Mouse (Mus musculus): ENCODE measurements around the gene Plcd3. TPM values are rescaled to one million over a fixed set of nuclear protein-coding genes. Genes with fewer than 3 reads are reported as not detected.

Plcd3 gene
- total and polyA plus RNA-seq, 2 experiments from 2014 or later, result 16.3 to 38.9 TPM

DNA sequence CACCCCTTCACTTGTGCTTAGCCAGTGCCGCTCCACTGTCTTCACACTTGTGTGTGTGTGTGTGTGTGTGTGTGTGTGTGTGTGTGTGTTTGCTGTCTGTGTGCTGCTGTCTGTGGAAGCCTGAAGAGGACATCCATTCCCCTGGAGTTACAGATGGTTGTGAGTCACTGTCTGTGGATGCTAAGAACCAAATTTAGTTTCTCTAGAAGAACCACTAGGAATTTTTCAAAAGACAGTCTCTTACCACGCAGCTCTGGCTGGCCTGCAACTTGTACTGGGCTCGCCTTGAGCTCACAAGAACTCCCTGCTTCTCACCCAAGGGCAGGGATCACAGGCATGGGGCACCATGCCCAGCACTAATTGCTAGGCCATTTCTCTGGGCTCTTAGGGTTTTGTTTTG is 68.4 kb downstream of the Plcd3 start:
- H3K4me2 ChIP-seq (ENCODE audit: low read depth, low read length), result no peak overlapping the region
- 0 out of 2 replicates have a peak, but pooled peaks cover 13% of the 10 kb centered on the region for H3K36me3 ChIP-seq (replicated peaks; ENCODE audit: control insufficient read depth, insufficient read depth, low read length)
- no peak overlapping the region for H3K9ac ChIP-seq (replicated peaks; ENCODE audit: low read depth, low read length)
- H3K4me3 ChIP-seq (ENCODE audit: low read depth, low read length), result no peak overlapping the region
- H3K27me3 ChIP-seq (ENCODE audit: control insufficient read depth, insufficient read depth, low read length), result no peaks in the 10 kb centered on the region
- ATAC-seq (ENCODE audit: insufficient read depth, low read depth), result no peak
- no peak for TF ChIP-seq EP300 (IDR thresholded peaks at IDR 0.05; ENCODE audit: low read depth)
- TF ChIP-seq CTCF (IDR thresholded peaks at IDR 0.05; ENCODE audit: low read depth), result no peak
- H3K4me1 ChIP-seq (ENCODE audit: control insufficient read depth, insufficient read depth), result peaks cover 8% of the 10 kb centered on the region
- WGBS, result 74% methylated on average over 3 of the region's 3 CpGs
- no peaks in the 10 kb centered on the region for H3K9me3 ChIP-seq (replicated peaks; ENCODE audit: control insufficient read depth, low read length)
- no peak for DNase-seq (ENCODE audit: low spot score)
- no peak overlapping the region for H3K27ac ChIP-seq (ENCODE audit: low read depth)

DNA sequence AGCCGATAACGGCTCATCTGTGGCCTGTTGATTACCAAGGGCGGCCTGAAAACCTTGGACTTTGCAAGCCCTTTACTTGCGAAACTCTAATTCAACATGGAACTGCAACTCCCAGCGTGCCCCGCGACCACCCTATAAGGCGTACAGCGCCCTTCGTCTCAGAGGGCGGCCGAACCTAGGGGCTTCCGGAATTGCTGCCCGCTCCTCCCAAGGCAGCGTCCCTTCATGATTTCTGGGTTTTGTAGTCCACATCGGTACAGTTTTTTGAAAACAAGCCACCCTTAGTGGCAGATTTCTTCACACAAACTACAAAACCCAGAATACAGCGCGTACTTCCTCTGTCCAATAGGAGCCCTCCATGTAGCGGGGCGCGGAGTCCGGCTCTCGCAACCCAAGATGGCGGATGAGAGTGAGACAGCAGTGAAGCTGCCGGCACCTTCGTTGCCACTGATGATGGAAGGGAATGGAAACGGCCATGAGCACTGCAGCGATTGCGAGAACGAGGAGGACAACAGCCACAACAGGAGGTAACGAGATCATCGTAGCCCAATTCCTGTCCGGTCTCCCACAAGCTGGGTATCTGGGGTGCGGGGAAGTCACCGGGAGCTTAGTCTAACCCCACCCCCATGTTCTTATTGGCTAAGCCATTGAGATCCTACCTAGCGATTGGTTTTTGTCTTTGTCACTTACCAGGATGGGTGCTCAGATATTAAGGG is 73.1 kb downstream of the Plcd3 start, which contains the start of the genes Nmt1 and Dcakd:
TSS of gene Nmt1 (plus strand) at position 15 of the 716 bp plus-strand sequence.
TSS of gene Dcakd (minus strand) at position 158 of the 716 bp plus-strand sequence.
- ATAC-seq (ENCODE audit: insufficient read depth, low read depth) (peak; percentile 98), DNase-seq (ENCODE audit: low spot score) (peak; percentile 99)
- Histone ChIP-seq H3K4me2 (ENCODE audit: low read depth, low read length) (peak within 1 kb of the TSS; percentile 88), H3K27me3 (ENCODE audit: control insufficient read depth, insufficient read depth, low read length) (no peaks in the 10 kb centered on the region), H3K4me1 (ENCODE audit: control insufficient read depth, insufficient read depth) (peaks cover 20% of the 10 kb centered on the region), H3K9ac (replicated peaks; ENCODE audit: low read depth, low read length) (peak within 1 kb of the TSS; percentile 78), H3K36me3 (replicated peaks; ENCODE audit: control insufficient read depth, insufficient read depth, low read length) (peaks cover 12% of the 10 kb centered on the region), H3K9me3 (replicated peaks; ENCODE audit: control insufficient read depth, low read length) (no peaks in the 10 kb centered on the region), H3K4me3 (ENCODE audit: low read depth, low read length) (peak within 1 kb of the TSS; percentile 88), H3K27ac (ENCODE audit: low read depth) (peak within 1 kb of the TSS; percentile 89)
- WGBS, result 0% methylated on average over 36 of the region's 36 CpGs
- TF ChIP-seq EP300 (IDR thresholded peaks at IDR 0.05; ENCODE audit: low read depth) (peak; percentile 87), CTCF (IDR thresholded peaks at IDR 0.05; ENCODE audit: low read depth) (no peak)

GRCm38 (mm10) chr11:103027570-103028175 is 73.8 kb downstream of the Plcd3 start:
- Histone ChIP-seq H3K27me3 (ENCODE audit: control insufficient read depth, insufficient read depth, low read length) (no peaks in the 10 kb centered on the region), H3K9ac (replicated peaks; ENCODE audit: low read depth, low read length) (peak overlapping the region; percentile 78), H3K4me2 (ENCODE audit: low read depth, low read length) (peak overlapping the region; percentile 88), H3K9me3 (replicated peaks; ENCODE audit: control insufficient read depth, low read length) (no peaks in the 10 kb centered on the region), H3K27ac (ENCODE audit: low read depth) (peak overlapping the region; percentile 89), H3K36me3 (replicated peaks; ENCODE audit: control insufficient read depth, insufficient read depth, low read length) (peaks cover 12% of the 10 kb centered on the region), H3K4me3 (ENCODE audit: low read depth, low read length) (peak overlapping the region; percentile 88), H3K4me1 (ENCODE audit: control insufficient read depth, insufficient read depth) (peaks cover 20% of the 10 kb centered on the region)
- ATAC-seq (ENCODE audit: insufficient read depth, low read depth), result no peak; the same call in 1 of the 2 replicates
- DNase-seq (ENCODE audit: low spot score), result no peak
- WGBS, result 13% methylated on average over 8 of the region's 8 CpGs
- TF ChIP-seq CTCF (IDR thresholded peaks at IDR 0.05; ENCODE audit: low read depth), result no peak

DNA sequence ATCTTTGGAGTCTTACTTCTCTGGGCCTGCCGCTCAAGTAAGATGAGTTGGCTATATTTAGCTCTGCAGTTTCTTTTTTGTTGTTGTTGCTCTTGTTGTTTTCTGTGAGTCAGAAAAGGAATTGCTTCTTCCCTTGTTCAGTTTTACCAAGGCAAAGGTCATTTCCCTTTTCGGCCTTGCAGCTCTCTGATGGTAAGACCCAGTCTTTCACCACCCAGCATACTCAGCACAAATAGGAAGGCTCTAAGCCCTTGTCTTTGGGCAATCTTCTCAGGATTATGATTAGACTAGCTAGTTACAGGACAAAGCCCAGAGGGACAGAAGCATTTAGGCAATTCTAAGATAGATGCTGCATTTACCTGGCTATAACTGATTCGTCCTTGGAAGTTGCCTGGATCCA is 74.6 kb downstream of the Plcd3 start:
- no peak for DNase-seq (ENCODE audit: low spot score)
- Histone ChIP-seq H3K27me3 (ENCODE audit: control insufficient read depth, insufficient read depth, low read length) (no peaks in the 10 kb centered on the region), H3K4me2 (ENCODE audit: low read depth, low read length) (no peak overlapping the region), H3K4me1 (ENCODE audit: control insufficient read depth, insufficient read depth) (peaks cover 20% of the 10 kb centered on the region), H3K4me3 (ENCODE audit: low read depth, low read length) (no peak overlapping the region), H3K9ac (replicated peaks; ENCODE audit: low read depth, low read length) (no peak overlapping the region), H3K36me3 (replicated peaks; ENCODE audit: control insufficient read depth, insufficient read depth, low read length) (peaks cover 12% of the 10 kb centered on the region), H3K27ac (ENCODE audit: low read depth) (peak overlapping the region; percentile 89; the same call in 1 of the 2 replicates), H3K9me3 (replicated peaks; ENCODE audit: control insufficient read depth, low read length) (no peaks in the 10 kb centered on the region)
- TF ChIP-seq CTCF (IDR thresholded peaks at IDR 0.05; ENCODE audit: low read depth) (no peak), EP300 (IDR thresholded peaks at IDR 0.05; ENCODE audit: low read depth) (no peak)
- ATAC-seq (ENCODE audit: insufficient read depth, low read depth), result no peak
- 66% methylated on average over 3 of the region's 3 CpGs for WGBS

GRCm38 (mm10) chr11:103023974-103024373 is 77.5 kb downstream of the Plcd3 start:
- peaks cover 12% of the 10 kb centered on the region for H3K36me3 ChIP-seq (replicated peaks; ENCODE audit: control insufficient read depth, insufficient read depth, low read length)

More at GRCm38 (mm10) chr11:103023974-103024373, 77.5 kb downstream of the Plcd3 start:
- no peak for ATAC-seq (ENCODE audit: insufficient read depth, low read depth)
- Histone ChIP-seq H3K9ac (replicated peaks; ENCODE audit: low read depth, low read length) (no peak overlapping the region), H3K4me3 (ENCODE audit: low read depth, low read length) (no peak overlapping the region), H3K4me2 (ENCODE audit: low read depth, low read length) (no peak overlapping the region), H3K9me3 (replicated peaks; ENCODE audit: control insufficient read depth, low read length) (no peaks in the 10 kb centered on the region), H3K27me3 (ENCODE audit: control insufficient read depth, insufficient read depth, low read length) (no peaks in the 10 kb centered on the region), H3K27ac (ENCODE audit: low read depth) (no peak overlapping the region), H3K4me1 (ENCODE audit: control insufficient read depth, insufficient read depth) (peaks cover 14% of the 10 kb centered on the region)
- WGBS, result 92% methylated on average over 3 of the region's 3 CpGs
- DNase-seq (ENCODE audit: low spot score), result no peak
- TF ChIP-seq CTCF (IDR thresholded peaks at IDR 0.05; ENCODE audit: low read depth) (no peak), EP300 (IDR thresholded peaks at IDR 0.05; ENCODE audit: low read depth) (no peak)
